Comparison of ENCODE assay signal across 12 mouse cellular contexts in genomic region chr14:55518897-55519296, GRCm38 (mm10). TPM values are rescaled to one million over a fixed set of nuclear protein-coding genes. Genes with fewer than 3 reads are reported as not detected.
DNase-seq lines count a peak whose midpoint lies in the region; ATAC-seq and TF ChIP-seq lines count a peak whose summit lies in the region.
"Had no signal": no experiment of that assay in that cellular context is flagged by ENCODE, and none has a peak within 500 bp of the region (broad histone marks: within the 10 kb centered on the region; RNA-seq: fewer than 3 reads in every experiment).

No protein-coding gene starts in this region.

- no peak for TF ChIP-seq EP300 in lung, postnatal 0 days (IDR thresholded peaks at IDR 0.05)

- H3K4me2 ChIP-seq in lung, embryonic 15.5 days = no peak overlapping the region
- no peak overlapping the region for H3K4me2 ChIP-seq in lung, postnatal 0 days (replicated peaks; ENCODE audit: low read depth, low read length)
- no peak overlapping the region for H3K4me2 ChIP-seq in hindbrain, embryonic 16.5 days (ENCODE audit: low read length)
- no peak overlapping the region for H3K4me2 ChIP-seq in midbrain, embryonic 14.5 days (ENCODE audit: low read length)
- H3K4me2 ChIP-seq: embryonic facial prominence, embryonic 15.5 days; liver, embryonic 12.5 days had no signal

- peak; percentile 35; the same call in 1 of the 2 replicates for ATAC-seq in lung, embryonic 15.5 days (ENCODE audit: borderline replicate concordance, extremely low read depth, low FRiP score, low TSS enrichment)
- no peak; the same call in 1 of the 2 replicates for ATAC-seq in lung, postnatal 0 days
- peak; percentile 76 for ATAC-seq in hindbrain, embryonic 16.5 days
- peak; percentile 55 for ATAC-seq in midbrain, embryonic 14.5 days (ENCODE audit: low FRiP score, low TSS enrichment)
- ATAC-seq: liver, embryonic 12.5 days had no signal

- H3K9ac ChIP-seq in lung, embryonic 15.5 days = no peak overlapping the region
- H3K9ac ChIP-seq in lung, postnatal 0 days (replicated peaks; ENCODE audit: low read depth) = no peak overlapping the region
- no peak overlapping the region for H3K9ac ChIP-seq in hindbrain, embryonic 16.5 days (ENCODE audit: low read depth, low read length)
- H3K9ac ChIP-seq in midbrain, embryonic 14.5 days (replicated peaks; ENCODE audit: low read length) = no peak overlapping the region
- H3K9ac ChIP-seq: embryonic facial prominence, embryonic 15.5 days; liver, embryonic 12.5 days had no signal

- H3K4me3 ChIP-seq in lung, embryonic 15.5 days = no peak overlapping the region
- no peak overlapping the region for H3K4me3 ChIP-seq in lung, postnatal 0 days (ENCODE audit: low read depth, low read length)
- H3K4me3 ChIP-seq in hindbrain, embryonic 16.5 days (ENCODE audit: low read length) = no peak overlapping the region
- H3K4me3 ChIP-seq in midbrain, embryonic 14.5 days (replicated peaks; ENCODE audit: low read depth, low read length) = no peak overlapping the region
- no peak overlapping the region for H3K4me3 ChIP-seq in heart, embryonic 10.5 days
- H3K4me3 ChIP-seq: embryonic facial prominence, embryonic 15.5 days; liver, embryonic 12.5 days had no signal

- H3K9me3 ChIP-seq in lung, embryonic 15.5 days = no peaks in the 10 kb centered on the region
- H3K9me3 ChIP-seq in lung, postnatal 0 days (ENCODE audit: low read length) = no peaks in the 10 kb centered on the region
- H3K9me3 ChIP-seq in hindbrain, embryonic 16.5 days (ENCODE audit: control insufficient read depth, low read length) = no peaks in the 10 kb centered on the region
- no peaks in the 10 kb centered on the region for H3K9me3 ChIP-seq in midbrain, embryonic 14.5 days (ENCODE audit: control insufficient read depth, low read length)
- H3K9me3 ChIP-seq in heart, embryonic 10.5 days = no peaks in the 10 kb centered on the region
- H3K9me3 ChIP-seq: embryonic facial prominence, embryonic 15.5 days; liver, embryonic 12.5 days had no signal

- H3K27ac ChIP-seq in lung, embryonic 15.5 days = no peak overlapping the region
- no peak overlapping the region for H3K27ac ChIP-seq in lung, postnatal 0 days (ENCODE audit: low read length)
- no peak overlapping the region for H3K27ac ChIP-seq in hindbrain, embryonic 16.5 days (ENCODE audit: low read depth, low read length)
- H3K27ac ChIP-seq in midbrain, embryonic 14.5 days (replicated peaks; ENCODE audit: low read depth, low read length) = no peak overlapping the region
- no peak overlapping the region for H3K27ac ChIP-seq in heart, embryonic 10.5 days
- H3K27ac ChIP-seq: embryonic facial prominence, embryonic 15.5 days; liver, embryonic 12.5 days had no signal

- peaks cover 9% of the 10 kb centered on the region for H3K4me1 ChIP-seq in lung, embryonic 15.5 days
- peaks cover 5% of the 10 kb centered on the region; the same call in 1 of the 2 replicates for H3K4me1 ChIP-seq in lung, postnatal 0 days (ENCODE audit: insufficient read depth, low read depth, low read length)
- peaks cover 16% of the 10 kb centered on the region for H3K4me1 ChIP-seq in hindbrain, embryonic 16.5 days (ENCODE audit: control insufficient read depth, insufficient read depth, low read depth, low read length)
- peaks cover 11% of the 10 kb centered on the region for H3K4me1 ChIP-seq in midbrain, embryonic 14.5 days (ENCODE audit: control insufficient read depth, insufficient read depth, low read length)
- peaks cover 26% of the 10 kb centered on the region for H3K4me1 ChIP-seq in heart, embryonic 10.5 days

- H3K27me3 ChIP-seq in lung, embryonic 15.5 days = peaks cover 46% of the 10 kb centered on the region
- peaks cover 26% of the 10 kb centered on the region; the same call in 1 of the 2 replicates for H3K27me3 ChIP-seq in lung, postnatal 0 days (replicated peaks; ENCODE audit: insufficient read depth, low read length)
- H3K27me3 ChIP-seq in hindbrain, embryonic 16.5 days (replicated peaks; ENCODE audit: control insufficient read depth, insufficient read depth, low read length) = 0 out of 2 replicates have a peak, but pooled peaks cover 3% of the 10 kb centered on the region
- no peaks in the 10 kb centered on the region for H3K27me3 ChIP-seq in midbrain, embryonic 14.5 days (ENCODE audit: control insufficient read depth, insufficient read depth, low read length)
- peaks cover 99% of the 10 kb centered on the region for H3K27me3 ChIP-seq in heart, embryonic 10.5 days (ENCODE audit: insufficient read depth, poor library complexity, severe bottlenecking)

- H3K36me3 ChIP-seq in lung, embryonic 15.5 days = no peaks in the 10 kb centered on the region
- no peaks in the 10 kb centered on the region for H3K36me3 ChIP-seq in lung, postnatal 0 days (ENCODE audit: insufficient read depth, low read length)
- no peaks in the 10 kb centered on the region for H3K36me3 ChIP-seq in hindbrain, embryonic 16.5 days (ENCODE audit: control insufficient read depth, insufficient read depth, low read length)
- no peaks in the 10 kb centered on the region for H3K36me3 ChIP-seq in midbrain, embryonic 14.5 days (ENCODE audit: control insufficient read depth, insufficient read depth, low read length)
- H3K36me3 ChIP-seq in heart, embryonic 10.5 days = no peaks in the 10 kb centered on the region
- H3K36me3 ChIP-seq: embryonic facial prominence, embryonic 15.5 days; liver, embryonic 12.5 days had no signal

- WGBS in lung, embryonic 15.5 days = 28% methylated on average over 2 of the region's 2 CpGs
- 41% methylated on average over 2 of the region's 2 CpGs for WGBS in lung, postnatal 0 days
- 36% methylated on average over 2 of the region's 2 CpGs for WGBS in hindbrain, embryonic 16.5 days
- whole genome bisulfite sequencing in midbrain, embryonic 14.5 days = 10% methylated on average over 2 of the region's 2 CpGs
- WGBS in heart, embryonic 10.5 days = 65% methylated on average over 2 of the region's 2 CpGs

- DNase-seq in lung, postnatal 0 days (ENCODE audit: low spot score) = no peak
- peak; percentile 70 for DNase-seq in midbrain, embryonic 14.5 days
- DNase-seq in gastrocnemius, postnatal 4 days (ENCODE audit: low spot score in 2 of 2) = no peak
- DNase-seq in urinary bladder, postnatal 36 days (ENCODE audit: low spot score in 2 of 2) = no peak
- DNase-seq in cerebellum, adult 11-12 months = no peak
- DNase-seq in heart, embryonic 10.5 days (ENCODE audit: low spot score) = no peak

- TF ChIP-seq CTCF in lung, postnatal 0 days (IDR thresholded peaks at IDR 0.05) = no peak

RNA-seq across cellular contexts. Expression of gene Nrl, which starts 5.9 kb away (rescaled TPM):
- polyA plus RNA-seq in lung, embryonic 15.5 days (2015; fragmentation: Nextera tagmentation; extraction: Ambion mirVana) = not detected in 2 replicates
- polyA plus RNA-seq in lung, postnatal 0 days (2015; fragmentation: Nextera tagmentation; extraction: Ambion mirVana) = not detected in 2 replicates
- polyA plus RNA-seq in hindbrain, embryonic 16.5 days (2015; fragmentation: Nextera tagmentation; extraction: Ambion mirVana) = 0.15 and 0.23 TPM in 2 replicates
- polyA plus RNA-seq in midbrain, embryonic 14.5 days (2014; fragmentation: Nextera tagmentation; extraction: Ambion mirVana) = 0.24 TPM in 1 of 2 replicates, not detected in the other
- total RNA-seq in gastrocnemius, postnatal 4 days (2021) = not detected
- polyA plus RNA-seq in heart, embryonic 10.5 days (2016; fragmentation: Nextera tagmentation; extraction: Ambion mirVana) = not detected in 2 replicates
- total RNA-seq: neutrophil, adult 5-6 weeks had no signal
- polyA plus RNA-seq: C2C12; embryonic facial prominence, embryonic 15.5 days; liver, embryonic 12.5 days had no signal

RNA-seq across cellular contexts. Expression of gene Cpne6, which starts 8.7 kb away (rescaled TPM):
- 0.11 and 0.23 TPM in 2 replicates for polyA plus RNA-seq in lung, embryonic 15.5 days (2015; fragmentation: Nextera tagmentation; extraction: Ambion mirVana)
- not detected in 2 replicates for polyA plus RNA-seq in lung, postnatal 0 days (2015; fragmentation: Nextera tagmentation; extraction: Ambion mirVana)
- 10.2 and 11.7 TPM in 2 replicates for polyA plus RNA-seq in hindbrain, embryonic 16.5 days (2015; fragmentation: Nextera tagmentation; extraction: Ambion mirVana)
- 0.74 and 1.4 TPM in 2 replicates for polyA plus RNA-seq in midbrain, embryonic 14.5 days (2014; fragmentation: Nextera tagmentation; extraction: Ambion mirVana)
- not detected for total RNA-seq in gastrocnemius, postnatal 4 days (2021)
- polyA plus RNA-seq in heart, embryonic 10.5 days (2016; fragmentation: Nextera tagmentation; extraction: Ambion mirVana) = 0.36 and 0.41 TPM in 2 replicates
- total RNA-seq: neutrophil, adult 5-6 weeks had no signal
- polyA plus RNA-seq: C2C12; liver, embryonic 12.5 days had no signal

RNA-seq across cellular contexts. Expression of gene Pck2, which starts 21.2 kb away (rescaled TPM):
- polyA plus RNA-seq in lung, embryonic 15.5 days (2015; fragmentation: Nextera tagmentation; extraction: Ambion mirVana) = 66.0 and 67.2 TPM in 2 replicates
- polyA plus RNA-seq in lung, postnatal 0 days (2015; fragmentation: Nextera tagmentation; extraction: Ambion mirVana) = 37.4 and 37.6 TPM in 2 replicates
- 29.3 and 32.4 TPM in 2 replicates for polyA plus RNA-seq in hindbrain, embryonic 16.5 days (2015; fragmentation: Nextera tagmentation; extraction: Ambion mirVana)
- 15.8 and 16.2 TPM in 2 replicates for polyA plus RNA-seq in midbrain, embryonic 14.5 days (2014; fragmentation: Nextera tagmentation; extraction: Ambion mirVana)
- total RNA-seq in gastrocnemius, postnatal 4 days (2021) = 10 to 100 TPM; 21.6 to 21.8 TPM
- 31.5 and 32.5 TPM in 2 replicates for polyA plus RNA-seq in heart, embryonic 10.5 days (2016; fragmentation: Nextera tagmentation; extraction: Ambion mirVana)

RNA-seq across cellular contexts. Expression of gene Carmil3, which starts 28.4 kb away (rescaled TPM):
- 1.3 and 1.6 TPM in 2 replicates for polyA plus RNA-seq in lung, embryonic 15.5 days (2015; fragmentation: Nextera tagmentation; extraction: Ambion mirVana)
- polyA plus RNA-seq in lung, postnatal 0 days (2015; fragmentation: Nextera tagmentation; extraction: Ambion mirVana) = 0.23 and 0.42 TPM in 2 replicates
- 22.9 and 26.2 TPM in 2 replicates for polyA plus RNA-seq in hindbrain, embryonic 16.5 days (2015; fragmentation: Nextera tagmentation; extraction: Ambion mirVana)
- polyA plus RNA-seq in midbrain, embryonic 14.5 days (2014; fragmentation: Nextera tagmentation; extraction: Ambion mirVana) = 34.7 and 34.8 TPM in 2 replicates
- total RNA-seq in gastrocnemius, postnatal 4 days (2021) = 1 to 10 TPM; 3.2 to 4.4 TPM
- polyA plus RNA-seq in heart, embryonic 10.5 days (2016; fragmentation: Nextera tagmentation; extraction: Ambion mirVana) = 1.5 and 3.3 TPM in 2 replicates
- total RNA-seq: neutrophil, adult 5-6 weeks had no signal

RNA-seq across cellular contexts. Expression of gene Dhrs4, which starts 40.3 kb away (rescaled TPM):
- polyA plus RNA-seq in lung, embryonic 15.5 days (2015; fragmentation: Nextera tagmentation; extraction: Ambion mirVana) = 112 and 114 TPM in 2 replicates
- 54.8 and 57.5 TPM in 2 replicates for polyA plus RNA-seq in lung, postnatal 0 days (2015; fragmentation: Nextera tagmentation; extraction: Ambion mirVana)
- polyA plus RNA-seq in hindbrain, embryonic 16.5 days (2015; fragmentation: Nextera tagmentation; extraction: Ambion mirVana) = 28.6 and 29.5 TPM in 2 replicates
- 11.5 and 13.3 TPM in 2 replicates for polyA plus RNA-seq in midbrain, embryonic 14.5 days (2014; fragmentation: Nextera tagmentation; extraction: Ambion mirVana)
- 10 to 100 TPM; 23.7 to 28.5 TPM for total RNA-seq in gastrocnemius, postnatal 4 days (2021)
- 62.6 and 85.5 TPM in 2 replicates for polyA plus RNA-seq in heart, embryonic 10.5 days (2016; fragmentation: Nextera tagmentation; extraction: Ambion mirVana)
